In genomic region chr2:170772885-170773270, GRCm38 (mm10) we compare ENCODE assay signal across 13 mouse cellular contexts. TPM values are rescaled to one million over a fixed set of nuclear protein-coding genes. Genes with fewer than 3 reads are reported as not detected.
A peak's percentile ranks its signal among the peaks of the same experiment; 100 is the strongest.
DNase-seq lines count a peak whose midpoint lies in the region; ATAC-seq lines count a peak whose summit lies in the region.
"Had no signal": no experiment of that assay in that cellular context is flagged by ENCODE, and none has a peak within 500 bp of the region (broad histone marks: within the 10 kb centered on the region; RNA-seq: fewer than 3 reads in every experiment).

No protein-coding gene starts in this region.

- no peak for ATAC-seq in hindbrain, embryonic 13.5 days (ENCODE audit: low FRiP score)
- ATAC-seq in midbrain, embryonic 16.5 days, result peak; percentile 46
- no peak for ATAC-seq in cerebellum, adult (ENCODE audit: insufficient number of reproducible peaks, low FRiP score, low TSS enrichment)
- no peak for ATAC-seq in CD4-positive, CD25-positive, alpha-beta regulatory T cell, adult 4 months

- H3K4me3 ChIP-seq in forebrain, embryonic 10.5 days, result peak overlapping the region; percentile 37
- no peak overlapping the region for H3K4me3 ChIP-seq in hindbrain, embryonic 13.5 days
- H3K4me3 ChIP-seq in midbrain, embryonic 16.5 days (ENCODE audit: low read depth, low read length), result no peak overlapping the region
- no peak overlapping the region; the same call in 1 of the 2 replicates for H3K4me3 ChIP-seq in heart, embryonic 10.5 days

- no peaks in the 10 kb centered on the region; the same call in 1 of the 2 replicates for H3K27me3 ChIP-seq in forebrain, embryonic 10.5 days (ENCODE audit: poor library complexity, severe bottlenecking)
- no peaks in the 10 kb centered on the region for H3K27me3 ChIP-seq in hindbrain, embryonic 13.5 days
- no peaks in the 10 kb centered on the region for H3K27me3 ChIP-seq in midbrain, embryonic 16.5 days (ENCODE audit: control insufficient read depth, insufficient read depth, low read depth, low read length)
- 0 out of 2 replicates have a peak, but pooled peaks cover 4% of the 10 kb centered on the region for H3K27me3 ChIP-seq in heart, embryonic 10.5 days (ENCODE audit: insufficient read depth, poor library complexity, severe bottlenecking)

- DNase-seq in embryo, embryonic 10.5 days (ENCODE audit: low spot score), result peak; percentile 25
- no peak for DNase-seq in embryo, embryonic 9.5 days (ENCODE audit: extremely low spot score)
- DNase-seq in forebrain, embryonic 10.5 days (ENCODE audit: extremely low spot score, low spot score), result no peak
- DNase-seq in heart, embryonic 10.5 days (ENCODE audit: low spot score), result no peak
- DNase-seq: cerebellum, adult 9-11 months; gastrocnemius, adult 2 months; lung, postnatal 36 days; right cerebral cortex, adult 18-20 months had no signal

- WGBS in forebrain, embryonic 10.5 days, result 24% methylated on average over 8 of the region's 8 CpGs
- WGBS in hindbrain, embryonic 13.5 days, result 22% methylated on average over 8 of the region's 8 CpGs
- WGBS in midbrain, embryonic 16.5 days, result 11% methylated on average over 8 of the region's 8 CpGs
- WGBS in heart, embryonic 10.5 days, result 54% methylated on average over 8 of the region's 8 CpGs

- H3K27ac ChIP-seq in forebrain, embryonic 10.5 days, result peak overlapping the region; percentile 82
- H3K27ac ChIP-seq in hindbrain, embryonic 13.5 days, result peak overlapping the region; percentile 80
- peak overlapping the region; percentile 80 for H3K27ac ChIP-seq in midbrain, embryonic 16.5 days (ENCODE audit: low read length)
- no peak overlapping the region; the same call in 1 of the 2 replicates for H3K27ac ChIP-seq in heart, embryonic 10.5 days
- H3K27ac ChIP-seq: gastrocnemius, adult 2 months; heart, embryonic 13.5 days had no signal

- H3K9ac ChIP-seq in hindbrain, embryonic 13.5 days, result no peak overlapping the region
- no peak overlapping the region for H3K9ac ChIP-seq in midbrain, embryonic 16.5 days (ENCODE audit: low read depth, low read length)

- H3K4me2 ChIP-seq in hindbrain, embryonic 13.5 days, result peak overlapping the region; percentile 46
- H3K4me2 ChIP-seq in midbrain, embryonic 16.5 days (ENCODE audit: low read length), result peak overlapping the region; percentile 33

- H3K9me3 ChIP-seq in forebrain, embryonic 10.5 days, result no peaks in the 10 kb centered on the region
- H3K9me3 ChIP-seq in hindbrain, embryonic 13.5 days, result no peaks in the 10 kb centered on the region
- no peaks in the 10 kb centered on the region for H3K9me3 ChIP-seq in midbrain, embryonic 16.5 days (replicated peaks; ENCODE audit: control insufficient read depth, low read length, poor library complexity, severe bottlenecking)
- H3K9me3 ChIP-seq in heart, embryonic 10.5 days, result no peaks in the 10 kb centered on the region
- H3K9me3 ChIP-seq: heart, embryonic 13.5 days had no signal

- H3K36me3 ChIP-seq in forebrain, embryonic 10.5 days (replicated peaks), result no peaks in the 10 kb centered on the region
- H3K36me3 ChIP-seq in hindbrain, embryonic 13.5 days, result no peaks in the 10 kb centered on the region
- H3K36me3 ChIP-seq in midbrain, embryonic 16.5 days (ENCODE audit: control insufficient read depth, insufficient read depth, low read length), result no peaks in the 10 kb centered on the region
- H3K36me3 ChIP-seq in heart, embryonic 10.5 days, result no peaks in the 10 kb centered on the region
- H3K36me3 ChIP-seq: heart, embryonic 13.5 days had no signal

- H3K4me1 ChIP-seq in forebrain, embryonic 10.5 days, result peaks cover 43% of the 10 kb centered on the region
- peaks cover 41% of the 10 kb centered on the region for H3K4me1 ChIP-seq in hindbrain, embryonic 13.5 days (replicated peaks)
- H3K4me1 ChIP-seq in midbrain, embryonic 16.5 days (ENCODE audit: control insufficient read depth, insufficient read depth, low read length), result peaks cover 18% of the 10 kb centered on the region
- peaks cover 24% of the 10 kb centered on the region for H3K4me1 ChIP-seq in heart, embryonic 10.5 days

RNA-seq across cellular contexts. Expression of gene Dok5, which starts 41.3 kb away (rescaled TPM):
- polyA plus RNA-seq in forebrain, embryonic 10.5 days (2016; fragmentation: Nextera tagmentation; extraction: Ambion mirVana), result 4.6 and 6.1 TPM in 2 replicates
- 63.7 and 64.6 TPM in 2 replicates for polyA plus RNA-seq in hindbrain, embryonic 13.5 days (2015; fragmentation: Nextera tagmentation; extraction: Ambion mirVana)
- 50.4 and 57.8 TPM in 2 replicates for polyA plus RNA-seq in midbrain, embryonic 16.5 days (2015; fragmentation: Nextera tagmentation; extraction: Ambion mirVana)
- polyA plus RNA-seq in heart, embryonic 10.5 days (2016; fragmentation: Nextera tagmentation; extraction: Ambion mirVana), result 6.9 and 7.9 TPM in 2 replicates
- not detected for polyA plus RNA-seq in CD4-positive, CD25-positive, alpha-beta regulatory T cell, adult 4 months (2017; shearing (Covaris generic))
